Mouse (Mus musculus): Measurements from ENCODE around the gene Rundc1.
"Not testable (repeated sequence)": the region's sequence is repeated elsewhere in the genome, so short reads cannot be mapped to it uniquely, and the experiment has no call there.

- TF ChIP-seq POLR2A (IDR thresholded peaks at IDR 0.05; ENCODE audit: low read depth, low read length); CTCF (IDR thresholded peaks at IDR 0.05; ENCODE audit: extremely low read depth, insufficient read depth, insufficient read length, insufficient replicate concordance): not testable (repeated sequence)
These were observed 46.7 kb upstream of the Rundc1 start for GRCm38 (mm10) chr11:101378196-101378595.

All from spleen, adult 2 months (tissue).